Mouse (Mus musculus): Measurements from ENCODE around the gene Rras2. TPM values are rescaled to one million over a fixed set of nuclear protein-coding genes. Genes with fewer than 3 reads are reported as not detected.

The Rras2 gene
- polyA plus RNA-seq, 1 experiment = 57.4 TPM

DNA sequence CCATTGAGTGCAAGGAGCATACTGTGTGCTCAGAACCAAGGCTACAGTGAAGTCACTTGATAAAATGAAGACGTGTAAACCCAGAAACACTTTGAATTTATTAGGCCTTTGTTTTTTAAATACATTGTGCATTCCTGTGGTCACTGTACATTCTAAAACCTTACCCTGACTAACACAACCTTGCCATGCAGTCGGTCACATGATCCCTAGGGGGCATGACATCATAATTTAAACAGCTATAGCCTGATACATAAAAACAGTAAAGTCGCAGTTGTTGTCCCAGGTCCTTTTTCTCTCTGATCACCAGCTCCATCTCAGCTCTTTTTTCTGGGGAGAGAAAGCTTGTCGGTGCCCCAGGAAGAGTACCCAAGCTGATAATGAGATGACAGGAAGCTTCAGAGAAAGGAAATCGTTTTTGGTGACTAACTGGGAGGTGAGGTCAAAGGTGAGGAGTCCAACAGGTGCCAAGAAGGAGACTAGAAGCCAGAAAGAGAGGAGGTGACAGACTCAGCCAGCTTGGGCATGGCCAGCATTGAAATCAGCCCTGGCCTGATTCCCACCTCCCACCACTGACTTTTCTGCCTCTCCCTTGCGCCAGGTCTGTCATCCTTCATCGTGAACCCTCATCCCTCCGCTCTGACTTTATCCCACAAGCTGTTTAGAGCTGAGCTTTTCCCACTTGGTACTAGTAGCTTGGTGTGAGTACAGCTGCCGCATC, 105.7 kb downstream of the Rras2 start:
- no peak overlapping the region for H3ac ChIP-seq (ENCODE audit: control insufficient read depth, insufficient read length)
- H3K36me3 ChIP-seq (ENCODE audit: control insufficient read depth, insufficient read depth) = no peaks in the 10 kb centered on the region
- H3K79me2 ChIP-seq (ENCODE audit: control insufficient read depth, insufficient read depth) = no peaks in the 10 kb centered on the region
- H3K27me3 ChIP-seq (ENCODE audit: control insufficient read depth, insufficient read depth, insufficient read length) = no peaks in the 10 kb centered on the region
- no peak overlapping the region for H3K4me3 ChIP-seq
- TF ChIP-seq CEBPB (IDR thresholded peaks at IDR 0.05; ENCODE audit: insufficient read depth, poor library complexity, severe bottlenecking) (no peak), TCF3 (IDR thresholded peaks at IDR 0.05; ENCODE audit: insufficient read length, low read depth) (no peak), MYOD1 (IDR thresholded peaks at IDR 0.05; ENCODE audit: control insufficient read depth in 1 of 3, insufficient read length in 2 of 3, low read depth in 2 of 3) (no peak), USF1 (IDR thresholded peaks at IDR 0.05; ENCODE audit: low read depth) (peak; percentile 58)
- H3K4me2 ChIP-seq (ENCODE audit: low read depth) = no peak overlapping the region

DNA sequence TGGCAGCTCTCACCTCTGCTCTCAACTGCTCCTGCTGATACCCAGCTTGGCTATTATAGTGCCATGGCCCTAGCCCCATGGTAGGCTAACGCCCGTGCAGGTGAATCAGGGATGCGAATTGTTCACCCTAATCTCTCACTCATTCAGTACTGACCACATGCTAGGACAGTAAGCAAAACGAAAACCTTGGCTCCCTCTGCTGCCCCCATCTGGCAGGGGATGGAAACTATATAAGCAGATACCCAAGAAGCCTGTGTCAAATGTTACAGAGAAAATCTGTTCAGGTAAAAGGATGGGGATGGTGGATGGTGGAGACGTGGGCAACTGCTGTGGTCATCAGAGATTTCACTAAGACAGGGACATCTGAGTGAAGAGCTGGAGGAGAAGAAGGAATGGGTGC, 110.0 kb downstream of the Rras2 start:
- no peaks in the 10 kb centered on the region for H3K36me3 ChIP-seq (ENCODE audit: control insufficient read depth, insufficient read depth)
- no peaks in the 10 kb centered on the region for H3K79me2 ChIP-seq (ENCODE audit: control insufficient read depth, insufficient read depth)
- no peak for TF ChIP-seq CEBPB (IDR thresholded peaks at IDR 0.05; ENCODE audit: insufficient read depth, poor library complexity, severe bottlenecking)
- no peak for TF ChIP-seq TCF3 (IDR thresholded peaks at IDR 0.05; ENCODE audit: insufficient read length, low read depth)
- TF ChIP-seq USF1 (IDR thresholded peaks at IDR 0.05; ENCODE audit: low read depth) = no peak
- TF ChIP-seq MAX (IDR thresholded peaks at IDR 0.05; ENCODE audit: low read depth) = no peak
- TF ChIP-seq SRF (IDR thresholded peaks at IDR 0.05; ENCODE audit: control insufficient read depth, insufficient read length, low read depth) = no peak
- TF ChIP-seq REST (IDR thresholded peaks at IDR 0.05; ENCODE audit: insufficient read depth, insufficient read length) = no peak
- TF ChIP-seq POLR2AphosphoS2 (IDR thresholded peaks at IDR 0.05; ENCODE audit: insufficient read length, low read depth) = no peak
- no peak for TF ChIP-seq MYOD1 (IDR thresholded peaks at IDR 0.05; ENCODE audit: control insufficient read depth in 1 of 3, insufficient read length in 2 of 3, low read depth in 2 of 3)
- TF ChIP-seq MYOG (IDR thresholded peaks at IDR 0.05; ENCODE audit: control insufficient read depth in 1 of 3, insufficient read depth in 1 of 3, insufficient read length in 2 of 3, low read depth in 2 of 3) = no peak
- no peak for TF ChIP-seq E2F4 (IDR thresholded peaks at IDR 0.05; ENCODE audit: insufficient read depth)
- no peak for TF ChIP-seq TCF12 (IDR thresholded peaks at IDR 0.05; ENCODE audit: insufficient read depth, poor library complexity, severe bottlenecking)
- no peak for TF ChIP-seq POLR2A (IDR thresholded peaks at IDR 0.05; ENCODE audit: insufficient read length, low read depth)
- H3K4me2 ChIP-seq (ENCODE audit: low read depth) = no peak overlapping the region
- no peak overlapping the region for H3K4me3 ChIP-seq
- no peak overlapping the region for H3ac ChIP-seq (ENCODE audit: control insufficient read depth, insufficient read length)
- peaks cover 24% of the 10 kb centered on the region for H3K27me3 ChIP-seq (ENCODE audit: control insufficient read depth, insufficient read depth, insufficient read length)

DNA sequence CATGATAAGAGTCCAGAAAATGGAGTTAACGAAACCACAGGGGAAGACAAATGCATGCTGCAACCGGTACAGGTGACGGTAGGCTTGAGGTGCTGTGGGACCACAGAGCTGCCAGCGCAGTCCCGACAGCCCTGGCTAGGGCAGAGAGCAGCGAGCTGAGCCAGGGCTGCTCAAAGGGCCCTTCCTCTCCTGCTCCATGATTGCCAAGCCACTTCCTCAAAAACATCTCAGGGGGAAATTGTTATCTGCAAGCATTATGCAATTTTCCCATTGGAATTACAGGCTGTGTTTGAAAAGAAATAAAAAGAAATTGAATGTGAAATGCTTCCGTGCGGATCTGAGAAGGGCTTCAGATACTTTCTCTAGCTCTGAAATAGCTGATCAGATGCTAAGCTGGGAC, 111.1 kb downstream of the Rras2 start:
- no peak overlapping the region for H3K4me3 ChIP-seq
- no peaks in the 10 kb centered on the region for H3K79me2 ChIP-seq (ENCODE audit: control insufficient read depth, insufficient read depth)
- TF ChIP-seq SRF (IDR thresholded peaks at IDR 0.05; ENCODE audit: control insufficient read depth, insufficient read length, low read depth) (no peak), USF1 (IDR thresholded peaks at IDR 0.05; ENCODE audit: low read depth) (no peak), MYOD1 (IDR thresholded peaks at IDR 0.05; ENCODE audit: control insufficient read depth in 1 of 3, insufficient read length in 2 of 3, low read depth in 2 of 3) (no peak), MAX (IDR thresholded peaks at IDR 0.05; ENCODE audit: low read depth) (no peak), POLR2AphosphoS2 (IDR thresholded peaks at IDR 0.05; ENCODE audit: insufficient read length, low read depth) (no peak), TCF12 (IDR thresholded peaks at IDR 0.05; ENCODE audit: insufficient read depth, poor library complexity, severe bottlenecking) (no peak), POLR2A (IDR thresholded peaks at IDR 0.05; ENCODE audit: insufficient read length, low read depth) (no peak), TCF3 (IDR thresholded peaks at IDR 0.05; ENCODE audit: insufficient read length, low read depth) (no peak), REST (IDR thresholded peaks at IDR 0.05; ENCODE audit: insufficient read depth, insufficient read length) (no peak), E2F4 (IDR thresholded peaks at IDR 0.05; ENCODE audit: insufficient read depth) (no peak)
- peaks cover 24% of the 10 kb centered on the region for H3K27me3 ChIP-seq (ENCODE audit: control insufficient read depth, insufficient read depth, insufficient read length)
- H3K4me2 ChIP-seq (ENCODE audit: low read depth) = no peak overlapping the region
- no peak overlapping the region for H3ac ChIP-seq (ENCODE audit: control insufficient read depth, insufficient read length)
- no peaks in the 10 kb centered on the region for H3K36me3 ChIP-seq (ENCODE audit: control insufficient read depth, insufficient read depth)

DNA sequence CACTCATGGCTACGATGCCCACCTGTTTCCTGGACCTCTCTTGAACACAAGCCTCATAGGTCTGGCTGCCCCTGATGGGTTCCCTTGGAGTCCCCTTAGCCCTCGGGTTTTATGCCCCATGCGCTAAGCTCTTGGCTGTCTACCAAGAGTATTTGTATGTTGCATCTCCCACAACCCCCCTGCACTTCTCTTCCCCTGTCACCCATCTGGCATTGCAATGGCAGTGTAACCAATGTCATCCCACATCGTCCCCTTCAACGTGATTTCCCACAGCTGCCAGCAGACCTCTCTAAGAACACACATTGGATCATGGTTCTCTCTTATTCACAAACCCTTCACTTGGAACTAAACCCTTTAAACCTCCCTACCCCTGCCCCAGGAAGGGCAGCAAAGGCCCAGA, 112.1 kb downstream of the Rras2 start:
- no peak overlapping the region for H3ac ChIP-seq (ENCODE audit: control insufficient read depth, insufficient read length)
- H3K27me3 ChIP-seq (ENCODE audit: control insufficient read depth, insufficient read depth, insufficient read length) = peaks cover 24% of the 10 kb centered on the region
- no peak overlapping the region for H3K4me2 ChIP-seq (ENCODE audit: low read depth)
- no peaks in the 10 kb centered on the region for H3K36me3 ChIP-seq (ENCODE audit: control insufficient read depth, insufficient read depth)
- TF ChIP-seq USF1 (IDR thresholded peaks at IDR 0.05; ENCODE audit: low read depth) = no peak
- TF ChIP-seq TCF12 (IDR thresholded peaks at IDR 0.05; ENCODE audit: insufficient read depth, poor library complexity, severe bottlenecking) = no peak
- no peak for TF ChIP-seq REST (IDR thresholded peaks at IDR 0.05; ENCODE audit: insufficient read depth, insufficient read length)
- TF ChIP-seq MYOD1 (IDR thresholded peaks at IDR 0.05; ENCODE audit: control insufficient read depth in 1 of 3, insufficient read length in 2 of 3, low read depth in 2 of 3) = no peak
- TF ChIP-seq POLR2AphosphoS2 (IDR thresholded peaks at IDR 0.05; ENCODE audit: insufficient read length, low read depth) = no peak
- TF ChIP-seq MYOG (IDR thresholded peaks at IDR 0.05; ENCODE audit: control insufficient read depth in 1 of 3, insufficient read depth in 1 of 3, insufficient read length in 2 of 3, low read depth in 2 of 3) = no peak
- no peak for TF ChIP-seq SRF (IDR thresholded peaks at IDR 0.05; ENCODE audit: control insufficient read depth, insufficient read length, low read depth)
- TF ChIP-seq POLR2A (IDR thresholded peaks at IDR 0.05; ENCODE audit: insufficient read length, low read depth) = no peak
- no peak for TF ChIP-seq TCF3 (IDR thresholded peaks at IDR 0.05; ENCODE audit: insufficient read length, low read depth)
- no peak for TF ChIP-seq CEBPB (IDR thresholded peaks at IDR 0.05; ENCODE audit: insufficient read depth, poor library complexity, severe bottlenecking)
- TF ChIP-seq MAX (IDR thresholded peaks at IDR 0.05; ENCODE audit: low read depth) = no peak
- no peak for TF ChIP-seq E2F4 (IDR thresholded peaks at IDR 0.05; ENCODE audit: insufficient read depth)
- H3K79me2 ChIP-seq (ENCODE audit: control insufficient read depth, insufficient read depth) = no peaks in the 10 kb centered on the region
- H3K4me3 ChIP-seq = no peak overlapping the region

DNA sequence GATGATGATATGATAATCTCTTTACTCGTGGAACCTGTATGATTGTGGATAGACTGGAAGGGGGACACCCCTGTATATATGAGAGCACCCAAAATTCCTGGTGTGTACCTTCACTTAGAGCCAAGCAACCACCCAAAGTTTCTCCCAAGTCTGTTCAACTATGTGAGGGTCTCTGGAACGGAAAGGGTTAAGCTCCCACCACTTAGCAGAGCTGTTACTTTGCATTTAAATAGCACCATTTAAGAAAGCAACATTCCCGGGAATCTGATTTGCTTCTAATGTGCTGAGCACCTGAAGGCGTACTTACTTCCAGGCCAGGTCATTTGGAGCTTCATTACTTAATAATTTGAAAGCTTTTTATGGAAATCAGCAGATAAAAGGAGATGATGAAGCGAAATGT, 113.4 kb downstream of the Rras2 start:
- Histone ChIP-seq H3K36me3 (ENCODE audit: control insufficient read depth, insufficient read depth) (no peaks in the 10 kb centered on the region), H3K27me3 (ENCODE audit: control insufficient read depth, insufficient read depth, insufficient read length) (peaks cover 24% of the 10 kb centered on the region), H3K79me2 (ENCODE audit: control insufficient read depth, insufficient read depth) (no peaks in the 10 kb centered on the region), H3K4me2 (ENCODE audit: low read depth) (no peak overlapping the region), H3K4me3 (no peak overlapping the region), H3ac (ENCODE audit: control insufficient read depth, insufficient read length) (no peak overlapping the region)
- TF ChIP-seq TCF12 (IDR thresholded peaks at IDR 0.05; ENCODE audit: insufficient read depth, poor library complexity, severe bottlenecking) (no peak), MYOG (IDR thresholded peaks at IDR 0.05; ENCODE audit: control insufficient read depth in 1 of 3, insufficient read depth in 1 of 3, insufficient read length in 2 of 3, low read depth in 2 of 3) (no peak), TCF3 (IDR thresholded peaks at IDR 0.05; ENCODE audit: insufficient read length, low read depth) (no peak), POLR2AphosphoS2 (IDR thresholded peaks at IDR 0.05; ENCODE audit: insufficient read length, low read depth) (no peak), E2F4 (IDR thresholded peaks at IDR 0.05; ENCODE audit: insufficient read depth) (no peak), USF1 (IDR thresholded peaks at IDR 0.05; ENCODE audit: low read depth) (no peak), SRF (IDR thresholded peaks at IDR 0.05; ENCODE audit: control insufficient read depth, insufficient read length, low read depth) (no peak), MAX (IDR thresholded peaks at IDR 0.05; ENCODE audit: low read depth) (no peak), CEBPB (IDR thresholded peaks at IDR 0.05; ENCODE audit: insufficient read depth, poor library complexity, severe bottlenecking) (no peak), REST (IDR thresholded peaks at IDR 0.05; ENCODE audit: insufficient read depth, insufficient read length) (no peak), MYOD1 (IDR thresholded peaks at IDR 0.05; ENCODE audit: control insufficient read depth in 1 of 3, insufficient read length in 2 of 3, low read depth in 2 of 3) (no peak), POLR2A (IDR thresholded peaks at IDR 0.05; ENCODE audit: insufficient read length, low read depth) (no peak)
